Mouse (Mus musculus) embryonic fibroblast, embryonic 13.5 days (primary cell): ENCODE measurements at regions not wholly inside any gene's neighbourhood (a gene's known extent, or its start where the extent isn't known, plus 50 kb on each side); places are given as distances from the start of the nearest gene placed in this dataset.

Source experiments
- CTCF ChIP-seq: IDR thresholded peaks from 2 replicates; pipeline ENCODE4 v1.5.1; 2011; ENCODE audit warnings: mild to moderate bottlenecking, control low read depth, low read length, moderate library complexity, borderline replicate concordance; ENCODE audit not compliant: insufficient read depth
- POLR2A ChIP-seq: IDR thresholded peaks from 2 replicates; pipeline ENCODE4 v1.6.1; 2011; ENCODE audit warnings: low read depth, mild to moderate bottlenecking, control low read depth, low read length, moderate library complexity

- TF ChIP-seq CTCF (no peak), POLR2A (no peak)
Observed at GRCm38 (mm10) chr16:91978846-91979245, 79.2 kb upstream of the Mrps6 start.
